Mouse (Mus musculus): ENCODE data around the gene Lsm4. TPM values are rescaled to one million over a fixed set of nuclear protein-coding genes. Genes with fewer than 3 reads are reported as not detected.

Gene Lsm4
- polyA plus RNA-seq, 1 experiment from 2014 or later: 326 TPM

- ATAC-seq (ENCODE audit: low FRiP score) (no peak), DNase-seq (ENCODE audit: low spot score, missing footprints) (no peak)
- H3K27ac ChIP-seq (ENCODE audit: low read depth, low read length): no peak within 1 kb of the TSS
- no peak within 1 kb of the TSS for H3K4me2 ChIP-seq
- H3K4me3 ChIP-seq (ENCODE audit: low read depth, low read length): no peak within 1 kb of the TSS
- H3K9me3 ChIP-seq (ENCODE audit: control insufficient read depth, low read length): no peaks in the 10 kb centered on the region
- WGBS: 69% methylated on average over 7 of the region's 7 CpGs
- no peaks in the 10 kb centered on the region for H3K36me3 ChIP-seq (ENCODE audit: control insufficient read depth, insufficient read depth, low read length)
- no peaks in the 10 kb centered on the region for H3K4me1 ChIP-seq (ENCODE audit: control insufficient read depth, insufficient read depth, low read length)
- H3K9ac ChIP-seq (ENCODE audit: low read length): no peak within 1 kb of the TSS
- H3K27me3 ChIP-seq (ENCODE audit: control insufficient read depth, insufficient read depth, low read length): peaks cover under 1% of the 10 kb centered on the region
These were observed 50.6 kb downstream of the Lsm4 start, which contains the start of gene Pde4c for GRCm38 (mm10) chr8:70723486-70724210. Gene Pde4c (plus strand): TSS chr8:70723720.

GRCm38 (mm10) chr8:70724216-70724615, 51.2 kb downstream of the Lsm4 start:
- Histone ChIP-seq H3K4me3 (ENCODE audit: low read depth, low read length) (no peak overlapping the region), H3K27me3 (ENCODE audit: control insufficient read depth, insufficient read depth, low read length) (peaks cover 6% of the 10 kb centered on the region), H3K36me3 (ENCODE audit: control insufficient read depth, insufficient read depth, low read length) (no peaks in the 10 kb centered on the region), H3K9me3 (ENCODE audit: control insufficient read depth, low read length) (no peaks in the 10 kb centered on the region), H3K4me1 (ENCODE audit: control insufficient read depth, insufficient read depth, low read length) (no peaks in the 10 kb centered on the region), H3K27ac (ENCODE audit: low read depth, low read length) (no peak overlapping the region), H3K4me2 (no peak overlapping the region), H3K9ac (ENCODE audit: low read length) (no peak overlapping the region)
- ATAC-seq (ENCODE audit: low FRiP score) (no peak), DNase-seq (ENCODE audit: low spot score, missing footprints) (no peak)
- 78% methylated on average over 12 of the region's 12 CpGs for WGBS

DNA sequence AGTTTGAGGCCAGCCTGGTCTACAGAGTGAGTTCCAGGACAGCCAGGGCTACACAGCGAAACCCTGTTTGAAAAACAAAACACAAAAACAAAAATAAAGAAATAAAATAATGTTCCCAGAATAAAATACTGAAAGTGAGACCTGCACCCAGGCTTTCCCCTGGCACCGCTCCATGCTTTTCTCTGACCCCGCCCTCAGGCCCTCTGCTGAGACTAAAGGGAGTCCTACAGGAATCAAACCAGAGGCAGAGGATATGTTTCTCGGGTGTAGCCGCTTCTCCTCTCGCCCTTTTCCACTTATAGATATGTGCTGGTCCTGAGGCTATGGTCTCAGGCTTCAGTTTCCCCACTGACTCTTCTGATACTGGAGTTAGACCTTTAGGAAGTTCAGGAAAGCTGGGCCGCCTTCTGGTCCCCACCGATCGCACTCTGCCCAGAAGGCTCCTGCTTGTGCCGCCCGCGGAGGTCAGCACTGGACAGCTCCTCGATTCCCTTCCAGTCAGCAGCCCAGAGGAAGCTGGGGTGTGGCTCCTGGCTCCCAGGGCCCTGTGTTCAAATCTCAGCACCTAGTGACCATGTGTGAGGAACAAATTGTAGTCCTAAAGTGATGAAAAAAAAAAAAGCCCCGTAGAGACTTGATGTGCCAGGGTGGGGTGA, 52.9 kb downstream of the Lsm4 start:
- ATAC-seq (ENCODE audit: low FRiP score) (no peak), DNase-seq (ENCODE audit: low spot score, missing footprints) (no peak)
- no peak overlapping the region for H3K4me3 ChIP-seq (ENCODE audit: low read depth, low read length)
- H3K4me2 ChIP-seq: no peak overlapping the region
- H3K36me3 ChIP-seq (ENCODE audit: control insufficient read depth, insufficient read depth, low read length): no peaks in the 10 kb centered on the region
- H3K9me3 ChIP-seq (ENCODE audit: control insufficient read depth, low read length): no peaks in the 10 kb centered on the region
- 29% methylated on average over 14 of the region's 14 CpGs for WGBS
- H3K27ac ChIP-seq (ENCODE audit: low read depth, low read length): no peak overlapping the region
- H3K9ac ChIP-seq (ENCODE audit: low read length): no peak overlapping the region
- peaks cover 3% of the 10 kb centered on the region; the same call in 1 of the 2 replicates for H3K4me1 ChIP-seq (ENCODE audit: control insufficient read depth, insufficient read depth, low read length)
- H3K27me3 ChIP-seq (ENCODE audit: control insufficient read depth, insufficient read depth, low read length): peaks cover 18% of the 10 kb centered on the region

DNA sequence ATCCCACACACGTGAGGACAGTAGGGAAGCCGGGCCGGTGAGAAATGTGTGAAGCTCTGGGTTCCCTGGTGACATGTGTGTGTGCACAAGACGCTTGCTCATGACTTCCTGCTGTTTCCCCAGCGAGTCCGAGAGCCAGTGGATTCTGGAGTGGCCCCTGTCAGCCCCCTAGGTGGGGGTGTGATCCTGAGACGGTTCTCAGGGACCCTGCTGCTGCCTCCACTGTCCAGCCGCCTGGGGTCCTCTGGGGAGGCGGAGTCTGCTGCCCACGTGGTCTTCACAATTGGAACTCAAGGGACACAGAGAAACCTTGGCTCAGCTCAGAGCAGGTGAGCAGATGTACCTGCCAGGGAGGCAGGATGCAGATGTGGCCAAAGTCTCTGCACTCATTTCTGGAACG, 53.7 kb downstream of the Lsm4 start:
- H3K9ac ChIP-seq (ENCODE audit: low read length): no peak overlapping the region
- no peaks in the 10 kb centered on the region for H3K9me3 ChIP-seq (ENCODE audit: control insufficient read depth, low read length)
- no peak overlapping the region for H3K27ac ChIP-seq (ENCODE audit: low read depth, low read length)
- peaks cover 18% of the 10 kb centered on the region for H3K27me3 ChIP-seq (ENCODE audit: control insufficient read depth, insufficient read depth, low read length)
- no peaks in the 10 kb centered on the region for H3K36me3 ChIP-seq (ENCODE audit: control insufficient read depth, insufficient read depth, low read length)
- H3K4me2 ChIP-seq: no peak overlapping the region
- ATAC-seq (ENCODE audit: low FRiP score): no peak
- whole genome bisulfite sequencing: 42% methylated on average over 11 of the region's 11 CpGs
- H3K4me1 ChIP-seq (ENCODE audit: control insufficient read depth, insufficient read depth, low read length): peaks cover 3% of the 10 kb centered on the region; the same call in 1 of the 2 replicates
- DNase-seq (ENCODE audit: low spot score, missing footprints): no peak
- H3K4me3 ChIP-seq (ENCODE audit: low read depth, low read length): no peak overlapping the region

Other genes starting within 250 kb of the Lsm4 start
- gene Crtc1, start 233.7 kb upstream of the Lsm4 start, polyA plus RNA-seq (2014; fragmentation: Nextera tagmentation; extraction: Ambion mirVana): 11.8 and 12.9 TPM in 2 replicates
- 12.6 and 13.1 TPM in 2 replicates for gene Klhl26, start 196.3 kb upstream of the Lsm4 start, polyA plus RNA-seq (2014; fragmentation: Nextera tagmentation; extraction: Ambion mirVana)
- gene Tmem59l, start 185.9 kb upstream of the Lsm4 start, polyA plus RNA-seq (2014; fragmentation: Nextera tagmentation; extraction: Ambion mirVana): 12.3 TPM in 2 replicates
- 0.23 and 0.90 TPM in 2 replicates for gene Crlf1, start 180.1 kb upstream of the Lsm4 start, polyA plus RNA-seq (2014; fragmentation: Nextera tagmentation; extraction: Ambion mirVana)
- 126 and 129 TPM in 2 replicates for gene Rex1bd, start 166.5 kb upstream of the Lsm4 start, polyA plus RNA-seq (2014; fragmentation: Nextera tagmentation; extraction: Ambion mirVana)
- gene Uba52, start 162.4 kb upstream of the Lsm4 start, polyA plus RNA-seq (2014; fragmentation: Nextera tagmentation; extraction: Ambion mirVana): 774 and 852 TPM in 2 replicates
- 203 and 215 TPM in 2 replicates for gene Fkbp8, start 145.5 kb upstream of the Lsm4 start, polyA plus RNA-seq (2014; fragmentation: Nextera tagmentation; extraction: Ambion mirVana)
- gene Kxd1, start 145.3 kb upstream of the Lsm4 start, polyA plus RNA-seq (2014; fragmentation: Nextera tagmentation; extraction: Ambion mirVana): 48.0 and 50.0 TPM in 2 replicates
- 13.0 TPM in 2 replicates for gene Ell, start 133.8 kb upstream of the Lsm4 start, polyA plus RNA-seq (2014; fragmentation: Nextera tagmentation; extraction: Ambion mirVana)
- 46.1 and 56.0 TPM in 2 replicates for gene Isyna1, start 78.9 kb upstream of the Lsm4 start, polyA plus RNA-seq (2014; fragmentation: Nextera tagmentation; extraction: Ambion mirVana)
- 87.8 and 96.9 TPM in 2 replicates for gene Ssbp4, start 64.4 kb upstream of the Lsm4 start, polyA plus RNA-seq (2014; fragmentation: Nextera tagmentation; extraction: Ambion mirVana)
- 1.2 and 1.3 TPM in 2 replicates for gene Lrrc25, start 57.1 kb upstream of the Lsm4 start, polyA plus RNA-seq (2014; fragmentation: Nextera tagmentation; extraction: Ambion mirVana)
- gene Gdf15, start 40.8 kb upstream of the Lsm4 start, polyA plus RNA-seq (2014; fragmentation: Nextera tagmentation; extraction: Ambion mirVana): 0.10 and 0.11 TPM in 2 replicates
- gene Pgpep1, start 12.9 kb upstream of the Lsm4 start, polyA plus RNA-seq (2014; fragmentation: Nextera tagmentation; extraction: Ambion mirVana): 103 and 108 TPM in 2 replicates
- gene Jund, start 25.7 kb downstream of the Lsm4 start, polyA plus RNA-seq (2014; fragmentation: Nextera tagmentation; extraction: Ambion mirVana): 119 and 138 TPM in 2 replicates
- 0.04 TPM in 1 of 2 replicates, not detected in the other for gene Iqcn, start 30.2 kb downstream of the Lsm4 start, polyA plus RNA-seq (2014; fragmentation: Nextera tagmentation; extraction: Ambion mirVana)
- gene Gm3336, start 45.3 kb downstream of the Lsm4 start, polyA plus RNA-seq (2014; fragmentation: Nextera tagmentation; extraction: Ambion mirVana): not detected in 2 replicates
- 0.16 TPM in 1 of 2 replicates, not detected in the other for gene Pde4c, start 50.5 kb downstream of the Lsm4 start, polyA plus RNA-seq (2014; fragmentation: Nextera tagmentation; extraction: Ambion mirVana)
- gene Rab3a, start 81.4 kb downstream of the Lsm4 start, polyA plus RNA-seq (2014; fragmentation: Nextera tagmentation; extraction: Ambion mirVana): 56.6 and 66.1 TPM in 2 replicates
- 28.3 and 29.6 TPM in 2 replicates for gene Mpv17l2, start 87.7 kb downstream of the Lsm4 start, polyA plus RNA-seq (2014; fragmentation: Nextera tagmentation; extraction: Ambion mirVana)
- 25.4 and 30.2 TPM in 2 replicates for gene Pik3r2, start 103.5 kb downstream of the Lsm4 start, polyA plus RNA-seq (2014; fragmentation: Nextera tagmentation; extraction: Ambion mirVana)
- gene Mast3, start 131.8 kb downstream of the Lsm4 start, polyA plus RNA-seq (2014; fragmentation: Nextera tagmentation; extraction: Ambion mirVana): 9.1 and 10.1 TPM in 2 replicates
- gene Il12rb1, start 135.2 kb downstream of the Lsm4 start, polyA plus RNA-seq (2014; fragmentation: Nextera tagmentation; extraction: Ambion mirVana): 0.38 TPM in 1 of 2 replicates, not detected in the other
- gene Arrdc2, start 166.5 kb downstream of the Lsm4 start, polyA plus RNA-seq (2014; fragmentation: Nextera tagmentation; extraction: Ambion mirVana): 7.1 and 8.0 TPM in 2 replicates
- 10.9 and 12.4 TPM in 2 replicates for gene Kcnn1, start 190.0 kb downstream of the Lsm4 start, polyA plus RNA-seq (2014; fragmentation: Nextera tagmentation; extraction: Ambion mirVana)
- 161 and 166 TPM in 2 replicates for gene Ccdc124, start 200.7 kb downstream of the Lsm4 start, polyA plus RNA-seq (2014; fragmentation: Nextera tagmentation; extraction: Ambion mirVana)
- 0.61 and 0.77 TPM in 2 replicates for gene Slc5a5, start 219.5 kb downstream of the Lsm4 start, polyA plus RNA-seq (2014; fragmentation: Nextera tagmentation; extraction: Ambion mirVana)
- gene Rpl18a, start 224.2 kb downstream of the Lsm4 start, polyA plus RNA-seq (2014; fragmentation: Nextera tagmentation; extraction: Ambion mirVana): 2,833 and 3,086 TPM in 2 replicates
- 31.2 and 35.4 TPM in 2 replicates for gene Map1s, start 232.7 kb downstream of the Lsm4 start, polyA plus RNA-seq (2014; fragmentation: Nextera tagmentation; extraction: Ambion mirVana)

Data from midbrain, embryonic 11.5 days (tissue).